ENCODE assay signal across 9 mouse cellular contexts in genomic region chr2:25465816-25466635, GRCm38 (mm10). TPM values are rescaled to one million over a fixed set of nuclear protein-coding genes. Genes with fewer than 3 reads are reported as not detected.
DNase-seq lines count a peak whose midpoint lies in the region; ATAC-seq and TF ChIP-seq lines count a peak whose summit lies in the region.
"Had no signal": no experiment of that assay in that cellular context is flagged by ENCODE, and none has a peak within 500 bp of the region (broad histone marks: within the 10 kb centered on the region; RNA-seq: fewer than 3 reads in every experiment).

No protein-coding gene starts in this region.

- H3K4me3 ChIP-seq in intestine, postnatal 0 days (ENCODE audit: low read depth, low read length), result no peak overlapping the region
- H3K4me3 ChIP-seq in left cerebral cortex, adult 2 months, result no peak overlapping the region
- H3K4me3 ChIP-seq in kidney, embryonic 16.5 days (ENCODE audit: low read length), result no peak overlapping the region
- H3K4me3 ChIP-seq: embryonic facial prominence, embryonic 15.5 days had no signal

- WGBS in intestine, postnatal 0 days, result 62% methylated on average over 10 of the region's 10 CpGs
- WGBS in kidney, embryonic 16.5 days, result 44% methylated on average over 10 of the region's 10 CpGs

- peak; percentile 87 for DNase-seq in CD4-positive, CD25-positive, alpha-beta regulatory T cell, adult 2 months (ENCODE audit: low read depth, low spot score)
- peak; percentile 34 for DNase-seq in NIH3T3 (ENCODE audit: low read depth)
- DNase-seq in kidney, adult 18-20 months, result no peak
- DNase-seq in left cerebral cortex, adult 2 months (ENCODE audit: extremely low spot score in 1 of 2, low spot score in 2 of 2), result no peak

- peaks cover 9% of the 10 kb centered on the region; the same call in 1 of the 2 replicates for H3K4me1 ChIP-seq in intestine, postnatal 0 days (replicated peaks; ENCODE audit: control insufficient read depth, insufficient read depth, low read length)
- H3K4me1 ChIP-seq in kidney, embryonic 16.5 days (ENCODE audit: insufficient read depth, low read length), result peaks cover 13% of the 10 kb centered on the region

- no peak for ATAC-seq in intestine, postnatal 0 days
- 0 out of 2 replicates have a peak, but pooled peaks have one; percentile 28 for ATAC-seq in monocyte, adult 5-6 weeks (replicated peaks; ENCODE audit: insufficient number of reproducible peaks, low FRiP score, low TSS enrichment, poor library complexity, severe bottlenecking)
- no peak for ATAC-seq in kidney, embryonic 16.5 days (ENCODE audit: low FRiP score, low TSS enrichment)

- intact Hi-C loops in left cerebral cortex, adult 2 months (cut with DNase I), result no loop called here

- no peak overlapping the region for H3K4me2 ChIP-seq in intestine, postnatal 0 days (replicated peaks; ENCODE audit: low read depth)
- no peak overlapping the region for H3K4me2 ChIP-seq in kidney, embryonic 16.5 days (replicated peaks; ENCODE audit: low read depth, low read length)
- H3K4me2 ChIP-seq: embryonic facial prominence, embryonic 15.5 days had no signal

- no peaks in the 10 kb centered on the region for H3K36me3 ChIP-seq in intestine, postnatal 0 days (ENCODE audit: control insufficient read depth, insufficient read depth)
- no peaks in the 10 kb centered on the region for H3K36me3 ChIP-seq in kidney, embryonic 16.5 days (ENCODE audit: insufficient read depth, low read length)
- H3K36me3 ChIP-seq: embryonic facial prominence, embryonic 15.5 days had no signal

- 0 out of 2 replicates have a peak overlapping the region, but pooled peaks have one; percentile 11 for H3K9ac ChIP-seq in intestine, postnatal 0 days (ENCODE audit: low read depth, low read length)
- no peak overlapping the region for H3K9ac ChIP-seq in kidney, embryonic 16.5 days (replicated peaks; ENCODE audit: low read length)
- H3K9ac ChIP-seq: embryonic facial prominence, embryonic 15.5 days had no signal

- no peaks in the 10 kb centered on the region for H3K27me3 ChIP-seq in intestine, postnatal 0 days (replicated peaks; ENCODE audit: control insufficient read depth, insufficient read depth, low read length)
- H3K27me3 ChIP-seq in kidney, embryonic 16.5 days (ENCODE audit: insufficient read depth, low read length), result no peaks in the 10 kb centered on the region
- H3K27me3 ChIP-seq: embryonic facial prominence, embryonic 15.5 days had no signal

- H3K27ac ChIP-seq in intestine, postnatal 0 days (ENCODE audit: low read depth, low read length), result no peak overlapping the region
- H3K27ac ChIP-seq in left cerebral cortex, adult 2 months, result no peak overlapping the region
- no peak overlapping the region for H3K27ac ChIP-seq in kidney, embryonic 16.5 days (ENCODE audit: low read length)
- H3K27ac ChIP-seq: embryonic facial prominence, embryonic 15.5 days had no signal

- TF ChIP-seq CTCF in intestine, postnatal 0 days (IDR thresholded peaks at IDR 0.05; ENCODE audit: low read depth), result no peak
- no peak for TF ChIP-seq CTCF in left cerebral cortex, adult 2 months (IDR thresholded peaks at IDR 0.05)

- no peaks in the 10 kb centered on the region for H3K9me3 ChIP-seq in intestine, postnatal 0 days (ENCODE audit: control insufficient read depth)
- H3K9me3 ChIP-seq in kidney, embryonic 16.5 days (ENCODE audit: low read length), result no peaks in the 10 kb centered on the region
- H3K9me3 ChIP-seq: embryonic facial prominence, embryonic 15.5 days had no signal

RNA-seq across cellular contexts. Expression of gene Ptgds, which starts 3.8 kb away (rescaled TPM):
- polyA plus RNA-seq in intestine, postnatal 0 days (2015; fragmentation: Nextera tagmentation; extraction: Ambion mirVana), result 1.2 and 2.2 TPM in 2 replicates
- not detected in 3 replicates for total RNA-seq in monocyte, adult 5-6 weeks (2017)
- total RNA-seq in left cerebral cortex, adult 2 months (2021), result 1,000 to 10,000 TPM; 1,632 to 2,529 TPM
- polyA plus RNA-seq in kidney, embryonic 16.5 days (2015; fragmentation: Nextera tagmentation; extraction: Ambion mirVana), result 1.8 and 4.7 TPM in 2 replicates
- polyA plus RNA-seq: neural tube, embryonic 11.5 days had no signal

RNA-seq across cellular contexts. Expression of gene Paxx, which starts 5.1 kb away (rescaled TPM):
- 41.2 and 46.2 TPM in 2 replicates for polyA plus RNA-seq in intestine, postnatal 0 days (2015; fragmentation: Nextera tagmentation; extraction: Ambion mirVana)
- total RNA-seq in monocyte, adult 5-6 weeks (2017), result 21.4 to 39.6 TPM (median 32.9 TPM) in 3 replicates
- total RNA-seq in left cerebral cortex, adult 2 months (2021), result 10 to 100 TPM; 65.9 to 75.3 TPM
- 33.8 and 35.9 TPM in 2 replicates for polyA plus RNA-seq in kidney, embryonic 16.5 days (2015; fragmentation: Nextera tagmentation; extraction: Ambion mirVana)

RNA-seq across cellular contexts. Expression of gene Clic3, which starts 9.4 kb away (rescaled TPM):
- polyA plus RNA-seq in intestine, postnatal 0 days (2015; fragmentation: Nextera tagmentation; extraction: Ambion mirVana), result 2.0 and 2.8 TPM in 2 replicates
- not detected in 3 replicates for total RNA-seq in monocyte, adult 5-6 weeks (2017)
- total RNA-seq in left cerebral cortex, adult 2 months (2021), result not detected
- polyA plus RNA-seq in kidney, embryonic 16.5 days (2015; fragmentation: Nextera tagmentation; extraction: Ambion mirVana), result 3.9 and 8.5 TPM in 2 replicates

RNA-seq across cellular contexts. Expression of gene Lcn12, which starts 27.7 kb away (rescaled TPM):
- 0.40 and 0.51 TPM in 2 replicates for polyA plus RNA-seq in intestine, postnatal 0 days (2015; fragmentation: Nextera tagmentation; extraction: Ambion mirVana)
- total RNA-seq in monocyte, adult 5-6 weeks (2017), result not detected in 3 replicates
- total RNA-seq in left cerebral cortex, adult 2 months (2021), result not detected
- not detected in 2 replicates for polyA plus RNA-seq in kidney, embryonic 16.5 days (2015; fragmentation: Nextera tagmentation; extraction: Ambion mirVana)
- polyA plus RNA-seq: embryonic facial prominence, embryonic 15.5 days; neural tube, embryonic 11.5 days had no signal

RNA-seq across cellular contexts. Expression of gene Fbxw5, which starts 34.5 kb away (rescaled TPM):
- polyA plus RNA-seq in intestine, postnatal 0 days (2015; fragmentation: Nextera tagmentation; extraction: Ambion mirVana), result 38.5 and 40.2 TPM in 2 replicates
- total RNA-seq in monocyte, adult 5-6 weeks (2017), result 33.3 to 58.1 TPM (median 38.6 TPM) in 3 replicates
- 100 to 1,000 TPM; 120 to 122 TPM for total RNA-seq in left cerebral cortex, adult 2 months (2021)
- 105 and 115 TPM in 2 replicates for polyA plus RNA-seq in kidney, embryonic 16.5 days (2015; fragmentation: Nextera tagmentation; extraction: Ambion mirVana)

Comparison
In these comparisons a context has a peak if more than half of its experiments do, and no peak if none do; other contexts are left out.
1. DNase-seq: peak in CD4-positive, CD25-positive, alpha-beta regulatory T cell, adult 2 months (single experiment) and NIH3T3 (single experiment); none in kidney, adult 18-20 months (single experiment) and left cerebral cortex, adult 2 months (0 of 2).
2. RNA of gene Ptgds, which starts 3.8 kb away (total RNA-seq): 1,632 to 2,529 TPM in left cerebral cortex, adult 2 months; not detected in monocyte, adult 5-6 weeks; every median in the first group is over 1,000 times any median in the second.